Mouse (Mus musculus): ENCODE data around the gene Glrx5. TPM values are rescaled to one million over a fixed set of nuclear protein-coding genes. Genes with fewer than 3 reads are reported as not detected.

Glrx5 gene
- polyA plus RNA-seq, 1 experiment from 2014 or later, result 123 TPM

DNA sequence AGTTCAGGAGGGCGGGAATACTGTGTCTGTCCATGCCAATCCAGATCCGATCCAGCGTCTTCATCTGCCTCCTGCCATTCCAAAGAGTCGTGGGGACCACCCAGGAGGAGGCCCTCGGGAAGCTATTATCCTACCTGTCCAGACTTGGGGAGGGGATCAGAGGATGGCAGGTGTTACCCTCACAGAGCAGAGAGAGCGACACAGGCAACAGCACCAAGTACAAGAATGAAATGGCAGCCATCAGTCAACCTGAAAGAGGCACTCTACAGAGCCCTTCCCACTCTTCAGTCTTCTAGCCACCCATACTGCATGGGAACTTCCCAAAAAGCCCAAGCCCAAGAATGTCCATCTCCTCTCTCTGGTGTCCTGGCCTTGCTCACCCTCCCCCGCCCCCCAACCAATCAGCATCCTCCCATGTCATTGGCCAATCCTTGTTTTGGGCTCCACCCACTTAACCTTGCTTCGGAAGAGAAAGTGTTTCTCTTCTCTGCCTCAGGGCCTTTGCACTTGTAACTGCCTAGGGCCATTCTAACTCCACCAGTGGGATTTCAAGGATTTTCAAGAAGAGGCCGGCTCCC is 22.2 kb upstream of the Glrx5 start:
- ATAC-seq (ENCODE audit: low read depth), result peak; percentile 15; the same call in 1 of the 2 replicates
- WGBS, result 20% methylated on average over 9 of the region's 9 CpGs
- Histone ChIP-seq H3K4me1 (replicated peaks; ENCODE audit: control insufficient read depth, insufficient read depth, low read length) (peaks cover 16% of the 10 kb centered on the region), H3K9ac (ENCODE audit: low read length) (peak overlapping the region; percentile 58), H3K4me2 (ENCODE audit: low read depth, low read length) (peak overlapping the region; percentile 83), H3K27ac (ENCODE audit: low read length) (no peak overlapping the region), H3K27me3 (ENCODE audit: control insufficient read depth, insufficient read depth, low read depth, low read length) (peaks cover 31% of the 10 kb centered on the region), H3K36me3 (ENCODE audit: control insufficient read depth, insufficient read depth, low read length) (no peaks in the 10 kb centered on the region), H3K4me3 (ENCODE audit: low read length) (peak overlapping the region; percentile 54), H3K9me3 (ENCODE audit: control insufficient read depth, low read length) (no peaks in the 10 kb centered on the region)

DNA sequence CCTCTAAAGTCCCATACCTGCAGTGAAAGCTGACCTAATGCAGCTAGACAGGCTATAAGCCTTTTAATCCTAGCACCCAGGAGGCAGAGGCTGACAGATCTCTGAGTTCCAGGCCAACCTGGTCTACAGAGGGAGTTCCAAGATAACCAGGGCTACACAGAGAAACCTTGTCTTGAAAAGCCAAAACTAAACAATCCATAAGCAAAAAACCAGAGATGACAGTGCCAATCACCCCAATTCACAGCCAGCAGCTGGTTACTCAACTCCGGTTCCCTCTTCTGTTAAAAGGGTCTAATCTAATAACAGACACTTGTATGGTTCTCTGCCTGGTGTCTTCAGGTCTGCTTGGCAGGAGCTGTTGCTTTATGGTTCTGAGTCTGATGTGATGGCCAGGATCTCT is 20.9 kb upstream of the Glrx5 start:
- Histone ChIP-seq H3K4me3 (ENCODE audit: low read length) (no peak overlapping the region), H3K9me3 (ENCODE audit: control insufficient read depth, low read length) (no peaks in the 10 kb centered on the region), H3K4me2 (ENCODE audit: low read depth, low read length) (no peak overlapping the region), H3K27ac (ENCODE audit: low read length) (no peak overlapping the region), H3K27me3 (ENCODE audit: control insufficient read depth, insufficient read depth, low read depth, low read length) (peaks cover 31% of the 10 kb centered on the region), H3K4me1 (replicated peaks; ENCODE audit: control insufficient read depth, insufficient read depth, low read length) (peaks cover 16% of the 10 kb centered on the region), H3K36me3 (ENCODE audit: control insufficient read depth, insufficient read depth, low read length) (no peaks in the 10 kb centered on the region), H3K9ac (ENCODE audit: low read length) (no peak overlapping the region)
- no peak for ATAC-seq (ENCODE audit: low read depth)
- 88% methylated on average over 1 of the region's 1 CpGs for WGBS

DNA sequence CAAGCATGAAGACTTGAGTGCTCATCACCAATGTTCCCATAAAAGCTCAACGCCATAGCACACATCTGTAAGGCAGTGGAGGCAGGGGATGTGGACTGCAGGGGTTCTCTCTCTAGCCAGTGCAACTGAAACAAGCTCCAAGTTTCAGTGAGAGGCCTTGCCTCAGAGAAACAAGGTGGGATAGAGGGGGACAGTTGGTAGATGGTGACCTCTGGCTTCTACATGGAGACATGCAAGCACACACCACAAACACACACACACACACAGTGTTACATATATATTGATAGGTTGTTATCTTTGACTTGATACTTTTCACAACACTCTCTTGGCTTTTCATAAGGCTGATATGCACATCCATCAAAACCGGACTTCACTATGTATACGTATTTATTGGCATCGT is 20.2 kb upstream of the Glrx5 start:
- 87% methylated on average over 4 of the region's 4 CpGs for WGBS
- H3K27me3 ChIP-seq (ENCODE audit: control insufficient read depth, insufficient read depth, low read depth, low read length), result peaks cover 28% of the 10 kb centered on the region
- H3K4me3 ChIP-seq (ENCODE audit: low read length), result no peak overlapping the region
- H3K4me2 ChIP-seq (ENCODE audit: low read depth, low read length), result no peak overlapping the region
- no peaks in the 10 kb centered on the region for H3K36me3 ChIP-seq (ENCODE audit: control insufficient read depth, insufficient read depth, low read length)
- H3K9ac ChIP-seq (ENCODE audit: low read length), result no peak overlapping the region
- peaks cover 16% of the 10 kb centered on the region for H3K4me1 ChIP-seq (replicated peaks; ENCODE audit: control insufficient read depth, insufficient read depth, low read length)
- H3K9me3 ChIP-seq (ENCODE audit: control insufficient read depth, low read length), result no peaks in the 10 kb centered on the region
- H3K27ac ChIP-seq (ENCODE audit: low read length), result no peak overlapping the region
- no peak for ATAC-seq (ENCODE audit: low read depth)

DNA sequence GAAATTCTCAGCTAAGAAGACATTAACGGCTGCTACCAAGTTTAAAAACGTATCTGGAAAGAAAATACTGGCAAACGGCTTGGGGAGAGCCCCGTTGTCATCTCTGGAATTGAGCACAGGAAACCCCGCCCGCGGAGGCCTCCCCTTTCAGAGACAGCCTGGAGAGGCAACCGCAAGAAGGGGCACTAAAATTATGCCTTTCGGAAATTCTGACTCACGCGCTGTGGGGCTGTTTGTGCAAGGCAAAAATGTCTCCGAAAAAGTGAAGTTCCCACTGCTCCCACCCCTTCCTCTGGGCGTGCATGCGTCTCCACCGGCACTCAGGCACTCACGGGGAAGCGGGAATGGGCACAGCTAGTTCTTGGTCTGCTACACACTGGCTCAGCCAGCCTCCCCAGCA is 19.4 kb upstream of the Glrx5 start:
- WGBS, result 15% methylated on average over 17 of the region's 17 CpGs
- peaks cover 16% of the 10 kb centered on the region for H3K4me1 ChIP-seq (replicated peaks; ENCODE audit: control insufficient read depth, insufficient read depth, low read length)
- H3K9ac ChIP-seq (ENCODE audit: low read length), result peak overlapping the region; percentile 22; the same call in 1 of the 2 replicates
- no peaks in the 10 kb centered on the region for H3K36me3 ChIP-seq (ENCODE audit: control insufficient read depth, insufficient read depth, low read length)
- peaks cover 20% of the 10 kb centered on the region for H3K27me3 ChIP-seq (ENCODE audit: control insufficient read depth, insufficient read depth, low read depth, low read length)
- peak overlapping the region; percentile 9; the same call in 1 of the 2 replicates for H3K4me3 ChIP-seq (ENCODE audit: low read length)
- no peak overlapping the region for H3K27ac ChIP-seq (ENCODE audit: low read length)
- H3K4me2 ChIP-seq (ENCODE audit: low read depth, low read length), result peak overlapping the region; percentile 35
- no peaks in the 10 kb centered on the region for H3K9me3 ChIP-seq (ENCODE audit: control insufficient read depth, low read length)
- ATAC-seq (ENCODE audit: low read depth), result no peak

DNA sequence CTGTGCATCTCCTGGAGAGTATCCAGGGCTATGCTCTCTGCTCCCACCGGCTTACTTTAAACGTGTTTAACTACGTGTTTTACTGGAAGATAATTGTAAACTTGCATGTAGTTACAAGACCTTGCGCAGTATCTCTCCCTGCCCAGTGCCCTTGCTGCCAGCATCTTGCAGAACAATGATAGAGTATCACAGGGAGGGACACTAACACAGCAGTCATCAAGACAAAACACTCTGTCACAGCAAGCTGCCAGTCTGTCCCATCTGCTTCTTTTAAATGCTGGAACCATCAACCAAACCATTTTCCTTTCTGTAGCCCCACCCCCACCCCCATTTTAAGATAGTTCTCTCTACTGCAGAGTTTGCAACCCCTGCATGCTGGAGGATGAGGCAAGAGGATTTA is 16.3 kb upstream of the Glrx5 start:
- Histone ChIP-seq H3K27me3 (ENCODE audit: control insufficient read depth, insufficient read depth, low read depth, low read length) (peaks cover 3% of the 10 kb centered on the region), H3K27ac (ENCODE audit: low read length) (no peak overlapping the region), H3K4me2 (ENCODE audit: low read depth, low read length) (no peak overlapping the region), H3K9ac (ENCODE audit: low read length) (no peak overlapping the region), H3K4me1 (replicated peaks; ENCODE audit: control insufficient read depth, insufficient read depth, low read length) (peaks cover 8% of the 10 kb centered on the region), H3K4me3 (ENCODE audit: low read length) (no peak overlapping the region), H3K9me3 (ENCODE audit: control insufficient read depth, low read length) (no peaks in the 10 kb centered on the region), H3K36me3 (ENCODE audit: control insufficient read depth, insufficient read depth, low read length) (no peaks in the 10 kb centered on the region)
- no peak for ATAC-seq (ENCODE audit: low read depth)
- WGBS, result 51% methylated on average over 4 of the region's 4 CpGs

DNA sequence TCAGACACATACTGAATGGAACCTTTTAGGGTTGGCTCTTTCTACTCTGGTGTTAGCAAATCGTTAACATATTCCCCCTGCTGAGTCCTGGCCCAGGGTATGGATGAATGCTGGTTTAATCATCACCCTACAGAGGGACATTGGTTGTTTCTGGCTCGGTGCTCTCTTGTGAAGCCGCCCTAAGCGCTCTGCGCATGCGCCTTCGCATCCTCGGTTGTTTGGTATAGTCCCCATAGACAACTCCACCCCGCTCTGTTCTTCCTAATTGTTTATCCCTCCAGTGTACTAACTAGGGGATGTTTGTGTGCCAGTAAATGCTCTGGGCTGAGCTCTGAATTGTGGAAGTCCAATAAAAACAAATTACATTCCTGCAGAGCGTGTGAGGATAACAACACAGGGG is 15.8 kb upstream of the Glrx5 start:
- Histone ChIP-seq H3K4me2 (ENCODE audit: low read depth, low read length) (no peak overlapping the region), H3K4me1 (replicated peaks; ENCODE audit: control insufficient read depth, insufficient read depth, low read length) (peaks cover 8% of the 10 kb centered on the region), H3K27ac (ENCODE audit: low read length) (no peak overlapping the region), H3K9me3 (ENCODE audit: control insufficient read depth, low read length) (no peaks in the 10 kb centered on the region), H3K27me3 (ENCODE audit: control insufficient read depth, insufficient read depth, low read depth, low read length) (no peaks in the 10 kb centered on the region), H3K9ac (ENCODE audit: low read length) (no peak overlapping the region), H3K36me3 (ENCODE audit: control insufficient read depth, insufficient read depth, low read length) (no peaks in the 10 kb centered on the region), H3K4me3 (ENCODE audit: low read length) (no peak overlapping the region)
- no peak for ATAC-seq (ENCODE audit: low read depth)
- WGBS, result 76% methylated on average over 10 of the region's 10 CpGs

DNA sequence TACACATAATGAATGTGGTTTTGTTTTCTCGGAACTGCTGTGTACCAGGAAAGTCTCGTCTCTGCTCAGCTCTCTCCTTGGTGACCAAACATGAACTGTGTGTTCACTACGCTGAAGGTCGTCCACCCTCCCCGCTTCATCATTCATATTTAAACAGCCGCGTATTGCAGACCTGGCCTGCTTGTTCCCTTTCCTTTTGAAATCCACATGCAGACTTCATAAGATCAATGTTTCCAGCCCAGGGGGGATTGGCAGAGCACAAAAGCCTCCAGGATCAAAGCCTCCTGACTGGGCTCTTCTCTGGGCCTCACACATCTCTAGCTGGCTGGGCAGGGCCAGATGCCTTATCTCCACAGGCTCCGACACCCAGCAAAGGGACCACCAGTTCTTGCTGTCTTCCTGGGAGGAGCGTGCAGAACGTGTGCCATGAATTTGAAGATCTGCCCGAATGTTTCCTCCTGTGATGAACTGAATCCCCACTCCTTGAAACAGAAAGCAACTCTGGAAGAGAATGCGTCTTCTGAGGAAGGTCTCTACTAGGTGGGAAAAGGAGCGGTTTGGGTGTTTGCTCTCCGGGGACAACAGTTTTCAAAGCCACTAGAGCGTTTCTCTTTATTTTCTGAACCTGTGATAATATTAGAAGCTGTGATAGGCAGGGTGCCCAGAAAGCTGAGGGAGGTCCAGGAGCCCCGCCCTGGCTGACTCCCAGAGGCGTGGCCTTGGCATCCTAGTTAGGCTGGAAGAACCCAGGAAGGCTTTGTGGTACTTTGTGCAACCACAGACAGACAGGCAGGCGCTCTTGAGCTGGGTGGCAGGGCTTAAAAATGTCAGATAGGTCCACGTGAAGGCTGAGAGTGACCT is 12.9 kb upstream of the Glrx5 start:
- 47% methylated on average over 19 of the region's 19 CpGs for WGBS
- ATAC-seq (ENCODE audit: low read depth), result peak; percentile 49; the same call in 1 of the 2 replicates
- no peaks in the 10 kb centered on the region for H3K36me3 ChIP-seq (ENCODE audit: control insufficient read depth, insufficient read depth, low read length)
- no peak overlapping the region for H3K4me3 ChIP-seq (ENCODE audit: low read length)
- H3K4me2 ChIP-seq (ENCODE audit: low read depth, low read length), result no peak overlapping the region
- H3K27ac ChIP-seq (ENCODE audit: low read length), result no peak overlapping the region
- H3K9me3 ChIP-seq (ENCODE audit: control insufficient read depth, low read length), result peaks cover 7% of the 10 kb centered on the region
- H3K27me3 ChIP-seq (ENCODE audit: control insufficient read depth, insufficient read depth, low read depth, low read length), result no peaks in the 10 kb centered on the region
- peaks cover 6% of the 10 kb centered on the region for H3K4me1 ChIP-seq (replicated peaks; ENCODE audit: control insufficient read depth, insufficient read depth, low read length)
- no peak overlapping the region for H3K9ac ChIP-seq (ENCODE audit: low read length)

DNA sequence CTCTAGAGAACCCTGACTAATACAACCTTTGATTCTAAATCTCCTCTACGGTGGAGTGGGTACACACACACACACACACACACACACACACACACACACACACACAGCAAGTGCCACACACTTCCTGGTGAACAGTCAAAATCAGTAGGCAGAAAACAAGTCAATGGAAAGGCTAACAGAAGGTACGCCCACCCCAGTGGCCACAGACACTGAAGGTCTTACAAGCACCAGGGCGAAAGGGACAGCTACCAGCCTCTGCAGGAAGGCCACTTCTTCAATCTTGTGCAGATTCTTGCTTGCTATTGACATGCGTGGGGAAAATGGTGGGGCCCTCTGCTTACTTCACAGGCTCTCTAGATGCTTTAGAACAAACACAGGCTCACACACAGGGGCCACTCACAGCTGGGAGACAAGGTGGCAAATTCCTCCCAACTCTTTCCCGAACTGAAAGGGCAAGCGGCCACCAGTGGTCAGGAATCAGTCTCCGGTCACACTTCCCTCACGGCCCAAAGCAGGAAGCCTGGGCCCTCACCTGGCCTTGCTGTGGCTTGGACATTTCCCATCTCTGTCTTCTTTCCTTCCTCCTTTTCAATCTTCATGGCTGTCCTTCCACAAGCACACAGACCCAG is 10.9 kb upstream of the Glrx5 start:
- H3K4me3 ChIP-seq (ENCODE audit: low read length), result no peak overlapping the region
- no peak overlapping the region for H3K4me2 ChIP-seq (ENCODE audit: low read depth, low read length)
- H3K27me3 ChIP-seq (ENCODE audit: control insufficient read depth, insufficient read depth, low read depth, low read length), result no peaks in the 10 kb centered on the region
- H3K36me3 ChIP-seq (ENCODE audit: control insufficient read depth, insufficient read depth, low read length), result no peaks in the 10 kb centered on the region
- H3K27ac ChIP-seq (ENCODE audit: low read length), result no peak overlapping the region
- no peak overlapping the region for H3K9ac ChIP-seq (ENCODE audit: low read length)
- H3K4me1 ChIP-seq (replicated peaks; ENCODE audit: control insufficient read depth, insufficient read depth, low read length), result peaks cover 6% of the 10 kb centered on the region
- H3K9me3 ChIP-seq (ENCODE audit: control insufficient read depth, low read length), result peaks cover 7% of the 10 kb centered on the region
- no peak for ATAC-seq (ENCODE audit: low read depth)
- 64% methylated on average over 8 of the region's 8 CpGs for WGBS

DNA sequence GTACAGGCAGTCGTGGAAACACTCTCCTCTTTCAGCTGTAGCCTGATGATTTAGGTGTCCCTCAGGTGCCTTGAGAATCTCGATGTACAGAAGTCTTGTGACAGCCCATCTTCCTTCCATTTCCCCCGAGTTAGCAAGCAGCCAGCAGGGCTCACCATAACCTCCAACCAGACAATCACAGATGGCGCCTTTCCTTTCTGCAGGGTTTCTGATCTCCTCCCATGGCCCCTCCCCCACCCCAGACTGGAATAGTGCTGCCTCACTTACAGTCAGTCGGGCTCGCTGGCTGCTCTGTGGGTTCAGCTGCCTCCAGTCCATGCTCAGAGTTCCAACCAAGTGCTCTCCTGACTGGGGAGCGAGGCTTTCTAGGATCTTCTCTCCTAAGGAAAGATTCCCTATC is 10.3 kb upstream of the Glrx5 start:
- WGBS, result 52% methylated on average over 7 of the region's 7 CpGs
- no peak overlapping the region for H3K9ac ChIP-seq (ENCODE audit: low read length)
- no peak overlapping the region for H3K27ac ChIP-seq (ENCODE audit: low read length)
- no peak overlapping the region for H3K4me2 ChIP-seq (ENCODE audit: low read depth, low read length)
- no peaks in the 10 kb centered on the region for H3K27me3 ChIP-seq (ENCODE audit: control insufficient read depth, insufficient read depth, low read depth, low read length)
- H3K9me3 ChIP-seq (ENCODE audit: control insufficient read depth, low read length), result peaks cover 7% of the 10 kb centered on the region
- no peak overlapping the region for H3K4me3 ChIP-seq (ENCODE audit: low read length)
- peaks cover 6% of the 10 kb centered on the region for H3K4me1 ChIP-seq (replicated peaks; ENCODE audit: control insufficient read depth, insufficient read depth, low read length)
- no peak for ATAC-seq (ENCODE audit: low read depth)
- H3K36me3 ChIP-seq (ENCODE audit: control insufficient read depth, insufficient read depth, low read length), result no peaks in the 10 kb centered on the region

Measured in lung, embryonic 16.5 days (tissue).